Mouse (Mus musculus) embryonic facial prominence, embryonic 10.5 days (tissue): ENCODE measurements around the gene Plekhh3. TPM values are rescaled to one million over a fixed set of nuclear protein-coding genes. Genes with fewer than 3 reads are reported as not detected.
"Not testable (repeated sequence)": the region's sequence is repeated elsewhere in the genome, so short reads cannot be mapped to it uniquely, and the experiment has no call there.

Source experiments
- DNase-seq: peaks from one replicate; pipeline ENCODE4 v3.0.0-alpha.2; 2017; ENCODE audit warnings: low spot score
- H3K27ac ChIP-seq: fragments of 300-500 bp; sonication (generic); replicated peaks from 2 replicates; pipeline ENCODE4 v1.5.1; 2016; ENCODE audit warnings: mild to moderate bottlenecking
- H3K27me3 ChIP-seq: fragments of 300-500 bp; sonication (generic); replicated peaks from 2 replicates; pipeline ENCODE4 v1.6.1; 2016; ENCODE audit warnings: low read depth, mild to moderate bottlenecking; ENCODE audit not compliant: poor library complexity, severe bottlenecking
- H3K36me3 ChIP-seq: fragments of 300-500 bp; sonication (generic); replicated peaks from 2 replicates; pipeline ENCODE4 v1.6.1; 2016; ENCODE audit warnings: mild to moderate bottlenecking, moderate library complexity
- H3K4me1 ChIP-seq: fragments of 300-500 bp; sonication (generic); 2 replicates; pipeline ENCODE4 v1.6.1; 2016
- H3K4me3 ChIP-seq: fragments of 300-500 bp; sonication (generic); 2 replicates; pipeline ENCODE4 v1.5.1; 2016; ENCODE audit warnings: mild to moderate bottlenecking, moderate library complexity
- H3K9me3 ChIP-seq: fragments of 300-500 bp; sonication (generic); 2 replicates; pipeline ENCODE4 v1.6.1; 2016; ENCODE audit warnings: mild to moderate bottlenecking
- WGBS: fragments of 180-500 bp; shearing (Covaris S2); methylation state at CpG from one replicate; pipeline ENCODE4 v1.1.7; 2016; 5-methylcytosine and 5-hydroxymethylcytosine counted together
- polyA plus RNA-seq: library from polyadenylated mRNA; unstranded; fragments of >200 nt; fragmentation: Nextera tagmentation; extraction: Ambion mirVana; gene quantifications from 2 replicates; pipeline ENCODE4 v1.2.1, GENCODE M21; 2016

Plekhh3 gene
- polyA plus RNA-seq, 1 experiment from 2014 or later: 4.0 TPM

DNA sequence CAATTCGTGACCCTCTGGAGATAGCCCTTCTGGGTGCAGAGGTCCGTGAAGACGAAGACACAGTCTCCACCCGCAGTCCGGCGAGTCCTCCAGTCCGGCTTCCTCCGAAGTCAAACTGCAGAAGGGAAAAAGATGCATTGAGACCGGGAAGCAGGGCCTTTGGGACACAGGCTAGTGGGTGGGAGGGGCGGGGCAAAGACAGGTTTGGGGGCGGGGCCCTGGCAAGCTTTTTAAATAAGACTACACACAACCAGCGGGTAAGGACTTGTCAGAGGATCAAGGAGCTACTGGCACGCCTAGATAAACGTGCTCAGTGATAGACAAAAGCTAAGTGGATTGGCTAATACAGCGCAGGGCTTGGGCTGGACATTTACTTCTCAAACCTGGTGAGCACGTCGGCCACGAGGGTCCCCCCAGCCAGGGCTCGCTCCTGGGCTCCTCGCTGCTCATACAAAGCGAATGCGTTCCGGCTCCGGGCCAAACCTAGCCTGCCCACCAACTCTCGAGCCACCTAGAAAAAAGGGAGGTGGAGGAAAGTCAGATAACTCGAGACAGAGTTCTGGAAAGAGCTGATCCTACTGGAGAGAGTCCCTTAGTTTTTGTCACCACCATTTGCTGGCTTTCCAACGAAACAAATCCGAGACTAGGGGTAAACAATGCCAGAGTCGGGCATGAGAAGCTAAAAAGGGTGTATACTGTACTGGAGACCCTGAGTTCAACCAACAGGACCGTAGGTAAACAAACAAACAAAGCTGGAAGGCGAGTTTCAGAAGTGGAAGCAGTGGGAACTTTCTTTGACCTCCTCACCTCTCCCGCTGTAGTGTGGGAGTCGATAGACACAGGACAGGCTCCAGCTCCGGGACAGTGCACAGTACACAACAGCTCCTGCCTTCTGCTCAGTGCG, 6.2 kb downstream of the Plekhh3 start:
- H3K27ac ChIP-seq: no peak overlapping the region
- H3K27me3 ChIP-seq: peaks cover 98% of the 10 kb centered on the region
- peaks cover 50% of the 10 kb centered on the region for H3K4me1 ChIP-seq
- H3K4me3 ChIP-seq: peak overlapping the region; percentile 54
- H3K9me3 ChIP-seq: no peaks in the 10 kb centered on the region
- DNase-seq: peak; percentile 60
- 5% methylated on average over 35 of the region's 35 CpGs for WGBS
- peaks cover 23% of the 10 kb centered on the region for H3K36me3 ChIP-seq

DNA sequence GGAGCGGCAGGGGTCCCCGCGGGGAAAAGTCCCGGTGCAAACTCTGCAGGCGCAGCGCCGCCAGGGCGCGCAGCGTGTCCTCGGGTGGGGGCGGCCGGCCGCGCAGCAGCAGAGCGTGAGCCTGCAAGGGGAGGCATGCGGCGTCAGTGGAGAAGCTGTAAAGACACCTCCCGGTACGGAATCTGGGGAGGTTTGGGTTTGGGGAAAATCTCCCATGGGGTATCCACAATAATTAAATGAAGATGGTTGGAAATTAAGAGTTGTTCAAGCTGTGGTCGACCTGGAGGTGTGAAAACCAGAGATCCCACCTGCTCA, 6.8 kb downstream of the Plekhh3 start:
- H3K27me3 ChIP-seq: peaks cover 92% of the 10 kb centered on the region
- no peak overlapping the region; the same call in 1 of the 2 replicates for H3K27ac ChIP-seq
- H3K36me3 ChIP-seq: peaks cover 23% of the 10 kb centered on the region
- H3K4me1 ChIP-seq: peaks cover 44% of the 10 kb centered on the region
- peak overlapping the region; percentile 54 for H3K4me3 ChIP-seq
- H3K9me3 ChIP-seq: no peaks in the 10 kb centered on the region
- WGBS: 2% methylated on average over 21 of the region's 21 CpGs
- DNase-seq: peak; percentile 46

DNA sequence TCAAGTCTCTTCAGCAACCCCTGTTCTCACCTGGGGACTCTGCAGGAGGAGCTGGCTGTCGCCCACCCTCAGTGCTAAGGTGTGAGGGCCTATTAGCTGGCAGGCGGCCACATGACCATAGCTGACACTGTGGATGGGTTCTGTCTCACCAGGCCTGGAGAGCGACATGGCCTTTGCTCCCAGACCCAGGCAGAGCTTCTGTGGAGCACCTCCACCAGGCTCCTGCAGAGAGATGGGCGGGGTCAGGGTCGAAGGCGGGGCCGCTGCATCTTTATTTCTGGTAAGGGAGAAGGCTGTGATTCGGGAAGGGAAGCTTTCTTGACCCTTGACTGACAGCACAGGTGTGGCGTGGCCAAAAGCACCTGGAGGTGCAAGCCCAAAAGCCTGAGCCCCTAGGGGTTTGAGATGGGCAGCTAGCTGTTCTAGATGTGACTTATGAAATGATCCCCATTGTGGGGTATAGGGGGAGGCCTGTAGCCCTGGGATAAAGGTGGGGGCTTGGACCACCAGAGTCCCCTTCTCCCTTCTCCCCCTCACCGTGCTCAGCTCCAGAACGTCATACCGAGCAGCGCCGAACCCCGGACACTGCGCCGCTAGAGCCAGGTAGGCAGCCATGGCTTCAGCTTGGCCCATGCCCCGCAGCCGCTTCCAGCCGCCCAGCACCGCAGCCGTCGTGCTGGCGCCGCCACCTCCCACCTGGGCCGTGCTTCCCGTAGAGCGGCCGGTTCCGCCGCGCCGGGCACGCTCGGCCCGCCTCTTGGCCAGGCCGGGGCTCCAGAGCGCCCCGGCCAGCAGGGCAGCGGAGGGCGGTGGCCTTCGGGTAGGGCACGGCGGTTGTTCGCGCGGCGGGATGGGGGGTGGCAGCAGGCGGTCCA, 7.4 kb downstream of the Plekhh3 start:
- H3K36me3 ChIP-seq: peaks cover 23% of the 10 kb centered on the region
- no peaks in the 10 kb centered on the region for H3K9me3 ChIP-seq
- peaks cover 40% of the 10 kb centered on the region for H3K4me1 ChIP-seq
- 6% methylated on average over 49 of the region's 49 CpGs for whole genome bisulfite sequencing
- H3K27me3 ChIP-seq: peaks cover 89% of the 10 kb centered on the region
- H3K27ac ChIP-seq: no peak overlapping the region; the same call in 1 of the 2 replicates
- H3K4me3 ChIP-seq: peak overlapping the region; percentile 54
- DNase-seq: peak; percentile 35

DNA sequence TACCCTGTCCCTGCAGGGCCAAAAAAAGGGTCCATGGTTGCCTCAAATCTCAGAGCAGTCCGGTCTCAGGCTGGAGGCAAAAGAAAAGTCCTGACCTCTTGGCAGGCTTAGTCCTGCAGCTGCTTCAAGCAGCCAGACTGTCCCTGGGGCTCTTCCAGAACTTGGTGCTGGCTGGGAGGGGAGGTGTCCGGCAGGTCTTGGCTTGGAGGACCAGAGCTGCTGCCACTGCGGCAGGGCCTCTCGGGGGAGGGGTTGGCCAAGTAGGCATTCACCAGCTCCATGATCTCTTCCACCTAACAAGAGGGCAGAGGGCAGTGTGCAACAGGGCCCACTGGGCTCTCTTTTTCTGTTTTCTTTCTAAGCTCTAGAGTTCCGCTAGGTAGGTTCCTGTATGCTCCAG, 8.4 kb downstream of the Plekhh3 start:
- peaks cover 42% of the 10 kb centered on the region for H3K4me1 ChIP-seq
- DNase-seq: no peak
- peaks cover 85% of the 10 kb centered on the region for H3K27me3 ChIP-seq

DNA sequence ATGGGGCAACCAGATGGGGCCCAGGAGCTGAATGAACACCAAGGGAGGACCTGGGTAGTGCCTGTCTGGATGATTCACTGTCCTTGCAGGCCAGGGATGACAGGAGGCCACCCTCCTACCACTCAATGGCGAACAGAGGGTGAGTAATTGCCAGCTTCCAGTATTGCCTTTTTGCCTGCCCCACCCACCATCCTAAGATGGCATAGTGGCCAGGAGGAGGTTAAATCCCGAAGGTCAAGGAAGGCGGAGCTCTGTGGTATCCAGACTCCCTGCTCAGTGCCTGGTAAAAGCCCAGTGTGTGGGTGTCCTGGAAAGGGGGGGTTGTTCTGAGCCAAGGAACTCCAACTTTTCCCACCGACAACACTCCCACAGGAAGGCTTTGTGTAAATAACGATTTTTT, 8.8 kb downstream of the Plekhh3 start:
- no peak overlapping the region for H3K4me3 ChIP-seq
- H3K9me3 ChIP-seq: no peaks in the 10 kb centered on the region
- no peak overlapping the region for H3K27ac ChIP-seq
- H3K4me1 ChIP-seq: peaks cover 37% of the 10 kb centered on the region
- 47% methylated on average over 5 of the region's 5 CpGs for WGBS
- peaks cover 85% of the 10 kb centered on the region for H3K27me3 ChIP-seq
- peaks cover 17% of the 10 kb centered on the region for H3K36me3 ChIP-seq
- DNase-seq: no peak

More for the DNA sequence above, 8.4 kb downstream of the Plekhh3 start:
- WGBS: 44% methylated on average over 5 of the region's 5 CpGs
- H3K27ac ChIP-seq: no peak overlapping the region
- peaks cover 22% of the 10 kb centered on the region for H3K36me3 ChIP-seq
- no peaks in the 10 kb centered on the region for H3K9me3 ChIP-seq
- H3K4me3 ChIP-seq: no peak overlapping the region

DNA sequence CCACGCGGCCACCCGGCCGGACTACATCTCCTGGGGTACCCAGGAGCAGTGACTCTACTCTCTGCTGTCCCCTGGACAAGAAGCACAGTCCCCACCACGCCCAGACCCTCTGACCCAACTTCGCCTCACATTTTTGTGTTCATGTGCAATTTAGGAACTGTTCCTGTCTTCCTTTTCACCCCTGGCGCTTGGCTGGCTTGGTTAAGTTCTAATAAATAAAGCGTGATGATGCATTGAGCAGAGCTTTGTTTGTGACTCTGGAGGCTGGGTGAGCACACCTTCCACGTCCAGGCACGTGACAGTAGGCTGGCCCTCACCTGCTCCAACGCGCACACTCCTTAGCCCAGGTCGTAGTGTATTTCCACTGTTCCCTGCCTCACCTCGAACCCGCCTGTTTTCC, 9.6 kb downstream of the Plekhh3 start:
- Histone ChIP-seq H3K36me3 (peaks cover 13% of the 10 kb centered on the region), H3K27me3 (peaks cover 83% of the 10 kb centered on the region), H3K9me3 (no peaks in the 10 kb centered on the region), H3K4me1 (peaks cover 37% of the 10 kb centered on the region), H3K4me3 (no peak overlapping the region), H3K27ac (no peak overlapping the region)
- no peak for DNase-seq
- 87% methylated on average over 15 of the region's 15 CpGs for WGBS

DNA sequence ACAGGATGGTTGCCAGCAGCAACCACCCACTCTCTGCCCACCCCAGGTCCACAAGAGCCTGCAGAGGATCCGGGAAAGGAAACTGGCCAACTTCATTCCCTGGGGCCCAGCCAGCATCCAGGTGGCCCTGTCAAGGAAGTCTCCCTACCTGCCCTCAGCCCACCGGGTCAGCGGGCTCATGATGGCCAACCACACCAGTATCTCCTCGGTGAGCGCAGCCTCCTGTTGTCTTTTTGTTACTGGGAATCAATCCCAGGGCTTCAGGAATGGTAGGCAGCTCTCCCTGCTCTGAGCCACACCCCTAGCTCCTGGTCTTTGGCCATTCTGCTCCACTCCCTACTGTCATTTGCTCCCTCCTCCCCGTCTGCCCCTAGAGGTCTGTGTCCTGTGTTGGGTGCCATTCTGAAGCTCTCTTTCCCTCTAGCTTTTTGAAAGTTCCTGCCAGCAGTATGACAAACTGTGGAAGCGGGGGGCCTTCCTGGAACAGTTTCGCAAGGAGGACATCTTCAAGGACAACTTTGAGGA, 10.1 kb downstream of the Plekhh3 start:
- Histone ChIP-seq H3K4me1 (peaks cover 37% of the 10 kb centered on the region), H3K27me3 (peaks cover 83% of the 10 kb centered on the region)
- H3K27ac ChIP-seq: not testable (repeated sequence)

DNA sequence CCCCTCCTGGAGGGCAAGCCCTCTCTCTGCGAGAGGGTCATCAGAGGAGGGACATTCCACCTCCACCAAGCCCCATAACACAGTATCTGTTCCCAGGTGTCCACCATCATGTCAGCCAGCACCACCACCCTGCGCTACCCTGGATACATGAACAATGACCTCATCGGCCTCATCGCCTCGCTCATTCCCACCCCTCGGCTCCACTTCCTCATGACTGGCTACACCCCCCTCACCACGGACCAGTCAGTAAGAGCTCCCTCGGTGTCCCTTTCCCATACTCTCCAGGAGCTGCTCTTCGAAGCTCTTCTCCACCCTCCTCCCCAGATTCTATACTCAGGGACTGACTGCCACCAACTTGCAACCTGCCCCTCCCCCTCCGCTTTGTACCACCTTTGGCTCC, 11.0 kb downstream of the Plekhh3 start:
- 81% methylated on average over 10 of the region's 10 CpGs for WGBS
- not testable (repeated sequence) for DNase-seq, H3K27ac ChIP-seq, H3K9me3 ChIP-seq, H3K36me3 ChIP-seq, H3K4me3 ChIP-seq
- H3K4me1 ChIP-seq: peaks cover 46% of the 10 kb centered on the region
- H3K27me3 ChIP-seq: peaks cover 77% of the 10 kb centered on the region

More for the DNA sequence above, 10.1 kb downstream of the Plekhh3 start:
- 77% methylated on average over 8 of the region's 8 CpGs for WGBS
- DNase-seq, H3K36me3 ChIP-seq, H3K9me3 ChIP-seq, H3K4me3 ChIP-seq: not testable (repeated sequence)

DNA sequence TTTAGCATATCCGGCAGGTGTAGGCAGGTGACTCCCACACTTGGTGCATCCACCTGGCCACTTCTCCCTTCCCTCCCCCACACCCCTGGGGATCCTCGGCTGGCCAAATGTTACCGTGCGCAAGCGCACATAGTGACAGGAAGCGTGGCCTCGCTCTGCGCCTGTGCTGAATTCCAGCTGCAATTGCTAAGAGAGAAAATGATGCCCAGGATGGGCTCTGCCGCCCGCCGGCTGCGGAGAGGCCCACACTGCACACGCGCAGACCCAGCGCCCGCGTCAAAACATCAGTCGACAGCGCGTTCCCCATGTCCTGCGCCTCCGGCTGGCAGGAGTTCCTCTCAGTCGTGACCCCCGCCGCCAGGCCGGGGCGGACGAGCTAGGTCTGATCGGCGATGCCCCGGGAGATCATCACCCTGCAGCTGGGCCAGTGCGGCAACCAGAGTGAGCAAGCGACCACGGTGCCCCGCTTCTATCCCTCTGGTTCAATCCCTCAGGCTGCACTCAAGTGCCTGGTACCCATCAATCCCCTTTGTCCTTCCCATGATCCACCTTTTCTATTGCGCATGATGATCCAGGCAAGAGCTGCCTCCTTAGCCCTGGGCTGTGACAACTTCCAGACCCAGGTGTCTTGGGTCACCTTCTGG, 15.3 kb downstream of the Plekhh3 start, which contains the start of gene Tubg2:
Gene Tubg2, plus strand, starts transcription at position 180 of the 644 bp plus-strand sequence.
- H3K4me1 ChIP-seq: peaks cover 20% of the 10 kb centered on the region
- no peaks in the 10 kb centered on the region for H3K36me3 ChIP-seq
- H3K27me3 ChIP-seq: peaks cover 37% of the 10 kb centered on the region
- peak within 1 kb of the TSS; percentile 55 for H3K4me3 ChIP-seq
- peak; percentile 83 for DNase-seq
- no peaks in the 10 kb centered on the region for H3K9me3 ChIP-seq
- H3K27ac ChIP-seq: peak within 1 kb of the TSS; percentile 84
- 1% methylated on average over 36 of the region's 36 CpGs for WGBS

DNA sequence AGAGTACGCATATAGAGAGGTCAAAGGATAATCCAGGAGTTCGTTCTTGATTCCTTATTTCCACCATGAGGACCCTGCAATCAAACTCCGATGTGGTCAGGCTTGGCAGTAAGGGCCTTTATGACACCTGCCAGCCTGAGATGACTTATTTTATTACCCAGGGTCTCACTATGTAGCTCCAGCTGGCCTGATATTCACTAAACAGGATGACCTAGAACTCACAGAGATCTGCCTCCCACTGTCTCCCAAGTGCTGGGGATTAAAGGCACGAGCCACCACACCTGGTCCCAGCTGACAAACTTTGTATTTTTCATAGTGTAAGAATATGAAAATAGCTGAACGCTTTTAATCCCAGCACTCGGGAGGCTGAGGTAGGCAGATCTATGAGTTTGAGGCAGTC, 16.0 kb downstream of the Plekhh3 start:
- Histone ChIP-seq H3K36me3 (no peaks in the 10 kb centered on the region), H3K27me3 (peaks cover 30% of the 10 kb centered on the region), H3K27ac (no peak overlapping the region), H3K4me1 (peaks cover 21% of the 10 kb centered on the region), H3K9me3 (no peaks in the 10 kb centered on the region), H3K4me3 (peak overlapping the region; percentile 55; the same call in 1 of the 2 replicates)
- DNase-seq: no peak
- 69% methylated on average over 6 of the region's 6 CpGs for WGBS

DNA sequence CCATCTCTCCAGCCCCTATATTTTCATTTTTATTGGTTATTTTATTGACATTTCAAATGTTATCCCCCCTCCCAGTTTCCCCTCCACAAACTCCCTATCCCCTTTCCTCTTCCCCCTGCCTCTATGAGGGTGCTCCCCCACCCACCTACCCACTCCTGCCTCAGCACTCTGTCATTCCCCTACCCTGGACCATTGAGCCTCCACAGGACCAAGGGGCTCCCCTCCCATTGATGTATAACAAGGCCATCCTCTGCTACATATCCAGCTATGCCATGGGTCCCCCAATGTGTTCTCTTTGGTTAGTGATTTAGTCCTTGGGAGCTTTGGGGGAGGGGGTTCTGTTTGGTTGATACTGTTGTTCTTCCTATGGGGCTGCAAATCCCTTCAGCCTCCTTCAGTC, 16.5 kb downstream of the Plekhh3 start:
- no peak overlapping the region for H3K4me3 ChIP-seq
- DNase-seq: no peak

DNA sequence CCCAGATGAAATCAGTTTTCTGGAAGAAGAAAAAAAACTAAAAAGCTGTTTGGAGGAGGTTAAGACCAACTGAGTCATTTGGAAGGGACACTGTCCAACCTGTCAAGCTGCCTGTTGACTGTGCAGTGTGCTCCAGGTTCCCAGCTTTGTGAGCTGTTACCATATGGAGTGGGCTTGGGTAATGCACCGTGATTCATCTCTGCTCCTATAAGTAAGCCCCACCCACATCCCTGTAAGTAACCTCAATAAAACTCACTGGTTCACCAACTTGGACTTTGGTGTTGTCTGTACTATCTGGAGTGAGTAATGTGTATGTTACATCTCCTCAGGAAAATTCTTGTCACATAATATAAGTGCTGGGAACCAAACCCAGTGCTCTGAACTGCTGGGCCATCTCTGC, 18.3 kb downstream of the Plekhh3 start:
- H3K4me3 ChIP-seq: no peak overlapping the region
- no peaks in the 10 kb centered on the region for H3K36me3 ChIP-seq
- H3K27ac ChIP-seq: no peak overlapping the region
- peaks cover 40% of the 10 kb centered on the region for H3K4me1 ChIP-seq
- DNase-seq: no peak
- 75% methylated on average over 1 of the region's 1 CpGs for WGBS
- H3K9me3 ChIP-seq: no peaks in the 10 kb centered on the region
- H3K27me3 ChIP-seq: peaks cover 22% of the 10 kb centered on the region

More for the DNA sequence above, 16.5 kb downstream of the Plekhh3 start:
- Histone ChIP-seq H3K9me3 (no peaks in the 10 kb centered on the region), H3K27ac (no peak overlapping the region), H3K36me3 (no peaks in the 10 kb centered on the region), H3K27me3 (peaks cover 30% of the 10 kb centered on the region), H3K4me1 (peaks cover 26% of the 10 kb centered on the region)
